Mouse (Mus musculus) liver, adult 2 months (tissue): ENCODE results near the gene Acadvl.

Experiments used
- CTCF ChIP-seq: fragments of 200-500 bp; IDR thresholded peaks from 2 replicates; pipeline ENCODE4 v1.5.1; 2011; ENCODE audit warnings: low read depth, low read length, control low read depth
- POLR2A ChIP-seq: fragments of 200-500 bp; IDR thresholded peaks from 2 replicates; pipeline ENCODE4 v1.6.1; 2011; ENCODE audit warnings: low read length, control low read depth; ENCODE audit not compliant: insufficient read depth; ENCODE audit errors: extremely low read depth

GRCm38 (mm10) chr11:69964650-69965270 lies 50.5 kb downstream of the Acadvl start, which contains the start of gene Cldn7:
- TF ChIP-seq CTCF (no peak), POLR2A (no peak)
